Mouse (Mus musculus) urinary bladder, postnatal 36 days (tissue): ENCODE data around the gene Ifngr1.
A peak's percentile ranks its signal among the peaks of the same experiment; 100 is the strongest.

Experiments
- DNase-seq, 2 experiments: peaks; one replicate each; pipeline ENCODE4 v3.0.0; 2022; ENCODE audit warnings: low spot score in 2 of 2, mixed read lengths in 1 of 2

Ifngr1 gene

DNA sequence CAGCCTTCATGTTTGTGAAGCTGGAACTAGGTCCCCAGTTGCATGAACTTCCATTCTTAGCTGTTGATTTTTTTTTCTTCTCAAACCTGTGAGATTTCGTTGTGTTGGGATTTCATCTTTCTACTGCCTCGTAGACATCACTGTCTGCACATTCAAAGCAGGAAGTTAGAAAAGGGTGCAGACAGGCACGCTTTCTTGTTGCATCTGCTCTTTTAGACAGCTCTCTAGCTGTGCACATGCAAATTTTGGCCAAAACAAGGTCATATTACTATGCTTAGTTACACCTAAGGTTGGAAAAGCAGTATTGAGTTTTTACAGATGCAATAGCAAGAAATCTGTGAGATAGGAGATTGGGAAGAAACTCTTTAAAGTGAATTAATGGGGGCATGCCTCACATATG lies 4.5 kb upstream of the Ifngr1 start:
- no peak for DNase-seq

DNA sequence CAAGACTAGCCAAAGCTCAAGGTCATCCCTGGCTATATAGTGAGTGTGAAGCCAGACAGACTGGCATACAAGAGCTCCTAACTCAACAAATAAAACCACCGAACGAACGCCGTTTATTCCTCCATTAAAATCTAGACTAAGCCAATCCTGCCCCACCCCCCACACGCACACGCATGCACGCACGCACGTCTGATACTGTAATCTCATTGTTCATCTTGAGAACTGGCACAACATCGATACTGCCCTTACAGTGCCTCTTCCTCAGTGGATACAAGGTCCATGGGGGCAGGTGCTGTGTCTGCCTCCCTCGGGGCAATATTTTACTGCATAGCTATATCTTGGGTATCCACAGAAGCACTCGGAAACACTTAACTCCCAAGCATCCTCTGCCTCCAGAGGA lies 2.1 kb upstream of the Ifngr1 start:
- DNase-seq = no peak

GRCm38 (mm10) chr10:19591286-19591640 lies 486 bp upstream of the Ifngr1 start:
- no peak for DNase-seq

DNA sequence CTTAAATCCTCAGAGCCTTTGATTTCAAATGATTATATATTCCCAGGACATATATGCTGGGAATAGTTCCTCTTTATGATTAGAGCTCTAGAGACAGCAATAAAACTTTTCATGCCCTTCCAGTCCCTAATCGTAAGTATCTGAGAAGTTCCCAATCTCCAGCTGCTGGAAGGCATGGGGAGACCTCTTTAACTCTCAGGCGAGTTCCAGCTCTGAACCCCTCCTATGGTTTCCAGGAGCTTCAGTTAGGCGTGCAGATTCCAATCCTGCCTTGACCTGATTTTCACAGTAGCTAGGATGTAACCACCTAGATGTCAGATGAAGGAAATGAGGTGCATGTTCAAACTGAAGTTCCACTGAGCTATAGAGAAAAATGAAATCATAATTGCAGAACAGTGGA lies 807 bp downstream of the Ifngr1 start:
- no peak for DNase-seq

DNA sequence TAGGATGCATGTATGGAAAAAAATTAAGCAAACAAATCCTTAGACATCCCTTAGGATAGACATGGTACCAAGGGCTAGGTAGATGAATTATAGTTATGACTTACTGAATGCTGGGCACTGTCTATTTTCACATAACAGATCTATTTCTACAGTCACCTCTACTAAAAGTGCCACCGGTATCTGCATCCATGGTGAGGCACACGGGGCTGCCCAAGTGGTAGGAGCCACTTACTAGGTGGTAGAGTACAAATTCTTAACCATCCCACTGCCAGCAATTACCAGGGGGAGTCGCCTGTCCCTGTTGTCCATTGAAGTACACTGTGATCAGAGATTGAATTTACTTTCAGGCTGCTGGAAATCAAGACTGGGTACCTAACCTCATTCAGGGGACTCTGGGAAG lies 1.5 kb downstream of the Ifngr1 start:
- DNase-seq = no peak

GRCm38 (mm10) chr10:19594201-19594905 lies 2.6 kb downstream of the Ifngr1 start:
- peak in 1 of 2 experiments; percentile 36 for DNase-seq

DNA sequence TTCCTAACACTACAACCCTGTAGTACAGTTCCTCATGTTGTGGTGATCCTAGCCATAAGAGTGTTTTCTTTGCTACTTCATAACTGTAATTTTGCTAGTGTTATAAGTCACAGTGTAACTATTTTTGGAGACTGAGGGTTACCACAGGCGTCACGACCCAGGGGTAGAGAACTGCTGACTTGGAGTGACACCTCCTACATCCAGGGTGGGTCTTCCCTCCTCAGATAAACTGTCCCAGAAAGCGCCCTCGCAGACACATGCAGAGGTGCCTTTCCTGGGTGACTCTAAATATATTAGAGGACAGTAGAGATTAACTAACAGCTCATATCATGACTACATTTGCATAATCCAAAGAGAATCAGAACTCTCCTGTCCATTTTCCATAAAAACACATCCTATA lies 5.1 kb downstream of the Ifngr1 start:
- DNase-seq = no peak

GRCm38 (mm10) chr10:19598091-19598490 lies 6.3 kb downstream of the Ifngr1 start:
- no peak for DNase-seq

DNA sequence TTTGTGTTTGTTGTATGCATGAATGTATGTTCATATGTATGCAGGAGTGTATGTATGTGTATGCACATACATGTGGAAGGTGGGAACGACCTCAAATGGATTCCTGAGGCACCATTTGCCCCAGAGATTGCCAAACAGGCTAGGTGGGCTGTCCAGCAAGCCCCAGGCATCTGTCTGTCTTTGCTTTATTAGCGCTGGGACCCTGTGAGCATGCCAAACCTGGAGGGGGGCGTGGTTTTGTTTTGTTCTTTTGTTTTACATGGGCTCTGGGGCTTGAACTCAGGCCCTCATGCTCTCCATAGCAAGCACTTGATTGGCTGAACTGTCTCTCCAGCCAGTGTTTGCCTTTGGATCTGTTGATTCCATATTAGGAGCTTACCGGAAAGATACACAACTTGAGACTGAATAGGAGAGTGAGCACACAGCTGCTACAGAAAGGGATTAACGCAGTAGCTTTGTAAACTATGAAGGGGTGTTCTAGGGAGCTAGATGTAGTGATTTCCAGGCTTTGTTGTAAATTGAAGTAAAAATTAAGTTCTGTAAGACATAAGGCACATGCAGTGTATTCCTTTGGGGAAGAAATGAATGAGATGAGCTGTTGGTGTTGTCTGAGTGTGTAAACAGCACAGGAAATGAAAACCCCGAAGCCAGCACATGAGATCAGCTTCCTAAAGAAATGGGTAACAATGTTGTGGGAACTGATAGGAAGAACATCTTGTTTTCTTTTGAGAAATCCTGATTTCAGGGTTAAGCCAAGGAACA lies 7.8 kb downstream of the Ifngr1 start:
- no peak for DNase-seq

GRCm38 (mm10) chr10:19600093-19600420 lies 8.3 kb downstream of the Ifngr1 start:
- DNase-seq = no peak

GRCm38 (mm10) chr10:19601502-19601901 lies 9.8 kb downstream of the Ifngr1 start:
- peak in 1 of 2 experiments; percentile 33 for DNase-seq

GRCm38 (mm10) chr10:19603231-19603630 lies 11.5 kb downstream of the Ifngr1 start:
- no peak for DNase-seq

DNA sequence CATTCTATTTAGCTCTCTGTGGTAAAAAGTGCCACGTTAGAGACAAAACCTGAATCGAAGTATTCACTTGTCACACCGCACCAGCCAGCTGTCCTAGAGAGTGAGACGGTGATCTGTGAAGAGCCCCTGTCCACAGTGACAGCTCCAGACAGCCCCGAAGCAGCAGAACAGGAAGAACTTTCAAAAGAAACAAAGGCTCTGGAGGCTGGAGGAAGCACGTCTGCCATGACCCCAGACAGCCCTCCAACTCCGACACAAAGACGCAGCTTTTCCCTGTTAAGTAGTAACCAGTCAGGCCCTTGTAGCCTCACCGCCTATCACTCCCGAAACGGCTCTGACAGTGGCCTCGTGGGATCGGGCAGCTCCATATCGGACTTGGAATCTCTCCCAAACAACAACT lies 17.4 kb downstream of the Ifngr1 start:
- DNase-seq = no peak

GRCm38 (mm10) chr10:19611616-19612015 lies 19.9 kb downstream of the Ifngr1 start:
- no peak for DNase-seq

DNA sequence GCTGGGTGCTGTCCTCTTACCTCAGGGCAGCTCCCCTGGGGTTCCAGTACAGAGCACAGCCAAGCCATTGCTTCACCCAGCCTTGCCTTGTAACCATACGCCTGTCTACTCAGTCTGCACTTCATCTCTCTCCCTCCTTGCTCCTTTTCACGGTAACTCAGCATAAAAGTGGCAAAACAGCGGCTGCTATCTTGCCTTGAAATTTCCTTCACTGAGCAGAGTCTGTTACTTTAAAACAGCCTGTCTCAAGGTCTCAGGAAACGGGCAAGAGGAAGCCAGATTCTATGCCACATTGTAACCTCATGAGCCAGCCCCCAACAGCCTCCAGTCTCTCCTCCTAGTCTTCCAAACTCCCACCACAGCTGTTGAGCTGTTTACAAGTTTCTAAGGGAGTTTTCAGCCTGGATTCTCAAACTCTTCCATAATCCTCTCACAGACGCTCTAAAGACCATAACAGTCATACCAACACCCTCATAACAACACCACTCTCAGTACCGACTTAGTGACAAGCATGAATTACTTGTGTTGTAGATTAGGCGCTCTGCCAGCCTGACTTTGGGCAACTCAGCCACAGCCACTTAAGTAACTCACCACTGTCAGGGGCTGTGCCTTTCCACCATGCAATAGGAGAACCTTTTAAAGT lies 21.5 kb downstream of the Ifngr1 start:
- DNase-seq = peak in 1 of 2 experiments; percentile 35

GRCm38 (mm10) chr10:19619736-19620135 lies 28.0 kb downstream of the Ifngr1 start:
- DNase-seq = no peak

GRCm38 (mm10) chr10:19621408-19622048 lies 29.8 kb downstream of the Ifngr1 start, which contains the start of gene Il22ra2:
Gene Il22ra2, plus strand, starts transcription at chr10:19621998.
- no peak for DNase-seq

GRCm38 (mm10) chr10:19624617-19625016 lies 32.9 kb downstream of the Ifngr1 start:
- no peak for DNase-seq

GRCm38 (mm10) chr10:19627342-19627741 lies 35.6 kb downstream of the Ifngr1 start:
- DNase-seq = no peak

DNA sequence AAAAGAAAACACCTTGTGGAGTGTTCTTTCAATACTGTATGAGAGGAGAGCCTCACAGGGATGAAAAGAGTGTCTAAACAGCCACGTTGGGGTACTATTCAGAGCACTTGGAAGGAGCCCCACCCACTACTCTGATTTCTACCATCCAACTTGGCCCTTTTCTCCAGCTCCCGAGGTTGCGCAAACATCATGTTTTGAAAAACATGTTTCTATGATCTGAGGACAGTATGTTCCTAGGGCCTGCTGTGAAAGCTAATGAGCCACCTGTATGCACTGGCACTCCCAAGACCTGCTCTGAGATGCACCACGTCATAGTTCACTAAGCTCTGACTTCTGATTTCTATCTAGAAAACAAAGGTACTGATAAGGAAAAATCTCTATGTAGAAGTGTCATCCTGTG lies 36.0 kb downstream of the Ifngr1 start:
- DNase-seq = peak in 1 of 2 experiments; percentile 49

DNA sequence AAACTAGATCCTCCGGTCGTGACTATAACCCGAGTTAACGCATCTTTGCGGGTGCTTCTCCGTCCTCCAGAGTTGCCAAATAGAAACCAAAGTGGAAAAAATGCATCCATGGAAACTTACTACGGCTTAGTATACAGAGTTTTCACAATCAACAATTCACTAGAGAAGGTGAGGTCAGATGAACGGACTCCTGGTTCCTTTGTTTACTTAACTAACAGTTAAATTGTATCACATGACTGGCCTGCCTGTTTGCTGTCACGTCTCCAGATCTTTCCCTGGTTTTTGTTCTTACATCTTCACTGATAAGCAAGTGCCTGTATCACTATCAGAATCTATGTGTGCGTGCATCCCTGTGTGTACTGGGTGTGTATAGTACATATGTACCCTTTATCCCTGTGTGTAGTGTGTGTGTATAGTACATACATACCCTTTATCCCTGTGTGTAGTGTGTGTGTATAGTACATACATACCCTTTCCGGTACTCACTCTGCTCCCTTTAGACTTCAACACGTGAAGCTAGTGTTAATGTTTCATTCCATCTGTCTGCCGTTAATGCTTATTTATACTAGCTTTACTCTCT lies 40.0 kb downstream of the Ifngr1 start:
- DNase-seq = no peak

DNA sequence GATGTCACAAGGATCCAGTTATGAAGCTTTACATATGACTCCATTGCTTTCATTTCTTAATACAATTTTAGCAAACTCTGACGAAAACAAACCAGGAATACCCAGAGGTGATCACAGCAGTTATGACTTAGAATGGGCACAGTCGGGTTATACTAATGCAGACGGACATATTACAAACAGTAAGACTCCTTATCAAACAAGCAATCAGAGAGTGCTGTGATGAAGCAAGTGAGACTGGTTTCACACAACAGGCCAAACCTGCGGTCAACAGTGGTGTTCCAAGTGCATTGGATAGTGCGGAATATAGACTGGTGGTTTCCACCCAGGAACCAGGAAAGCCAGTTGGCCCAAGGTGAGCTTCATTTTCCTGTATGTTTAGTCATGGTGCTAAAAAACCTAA lies 47.1 kb downstream of the Ifngr1 start:
- no peak for DNase-seq
